Mouse (Mus musculus) myocyte (in vitro differentiated cells): ENCODE measurements around the gene Dnah14.

Source experiments
- CEBPB ChIP-seq: IDR thresholded peaks from 2 replicates; pipeline ENCODE4 v1.6.1; 2011; ENCODE audit warnings: mild to moderate bottlenecking, moderate library complexity; ENCODE audit not compliant: poor library complexity, insufficient read depth, severe bottlenecking
- E2F4 ChIP-seq: IDR thresholded peaks from one replicate; pipeline ENCODE4 v1.6.1; 2011; ENCODE audit warnings: mild to moderate bottlenecking, control low read depth, moderate library complexity; ENCODE audit not compliant: insufficient read depth
- MAX ChIP-seq: IDR thresholded peaks from one replicate; pipeline ENCODE4 v1.6.1; 2011; ENCODE audit warnings: low read depth, mild to moderate bottlenecking, control low read depth
- MYOD1 ChIP-seq, 3 experiments: IDR thresholded peaks; one replicate each; pipeline ENCODE4 v1.6.1; 2011; ENCODE audit warnings: control low read depth in 2 of 3, low read depth in 2 of 3, mild to moderate bottlenecking in 2 of 3, moderate library complexity in 1 of 3; ENCODE audit not compliant: insufficient read length in 2 of 3, control insufficient read depth in 1 of 3
- MYOG ChIP-seq, 3 experiments: IDR thresholded peaks; one replicate each; pipeline ENCODE4 v1.6.1; 2011; ENCODE audit warnings: control low read depth in 2 of 3, low read depth in 2 of 3, mild to moderate bottlenecking in 2 of 3; ENCODE audit not compliant: insufficient read length in 2 of 3, control insufficient read depth in 1 of 3, insufficient read depth in 1 of 3
- POLR2A ChIP-seq: IDR thresholded peaks from one replicate; pipeline ENCODE4 v1.6.1; 2011; ENCODE audit warnings: low read depth, mild to moderate bottlenecking, control low read depth, moderate library complexity; ENCODE audit not compliant: insufficient read length
- POLR2AphosphoS2 ChIP-seq: IDR thresholded peaks from one replicate; pipeline ENCODE4 v1.6.1; 2011; ENCODE audit warnings: low read depth, control low read depth; ENCODE audit not compliant: insufficient read length
- REST ChIP-seq: IDR thresholded peaks from one replicate; pipeline ENCODE4 v1.6.1; 2011; ENCODE audit warnings: mild to moderate bottlenecking, control low read depth, moderate library complexity; ENCODE audit not compliant: insufficient read depth, insufficient read length
- TCF12 ChIP-seq: IDR thresholded peaks from one replicate; pipeline ENCODE4 v1.6.1; 2011; ENCODE audit warnings: mild to moderate bottlenecking, control low read depth; ENCODE audit not compliant: poor library complexity, insufficient read depth, severe bottlenecking
- TCF3 ChIP-seq: IDR thresholded peaks from one replicate; pipeline ENCODE4 v1.6.1; 2011; ENCODE audit warnings: low read depth, control low read depth; ENCODE audit not compliant: insufficient read length
- USF1 ChIP-seq: IDR thresholded peaks from one replicate; pipeline ENCODE4 v1.6.1; 2011; ENCODE audit warnings: low read depth, mild to moderate bottlenecking, control low read depth, moderate library complexity

- TF ChIP-seq POLR2AphosphoS2: no peak
- TF ChIP-seq MYOG (IDR thresholded peaks at IDR 0.05; ENCODE audit: control insufficient read depth in 1 of 3, insufficient read depth in 1 of 3, insufficient read length in 2 of 3, low read depth in 2 of 3): no peak
- no peak for TF ChIP-seq POLR2A
- no peak for TF ChIP-seq USF1
- TF ChIP-seq TCF12: no peak
- TF ChIP-seq MAX: no peak
- TF ChIP-seq CEBPB: no peak
- no peak for TF ChIP-seq E2F4
- TF ChIP-seq TCF3: no peak
- no peak for TF ChIP-seq MYOD1 (IDR thresholded peaks at IDR 0.05; ENCODE audit: control insufficient read depth in 1 of 3, insufficient read length in 2 of 3, low read depth in 2 of 3)
- no peak for TF ChIP-seq REST
Measured at GRCm38 (mm10) chr1:181628276-181628675, 51.9 kb downstream of the Dnah14 start.
